Mouse (Mus musculus) R1 (cell line): Measurements from ENCODE around the gene Acot10.
"Not testable (repeated sequence)": the region's sequence is repeated elsewhere in the genome, so short reads cannot be mapped to it uniquely, and the experiment has no call there.

Experiments
- DNase-seq: peaks from one replicate; pipeline ENCODE4 v3.0.0-alpha.2; 2018; ENCODE audit warnings: low read depth, low spot score

Acot10 gene

GRCm38 (mm10) chr15:20666650-20667049, at the start of gene Acot10:
Gene Acot10 (minus strand): TSS chr15:20666750.
- no peak for DNase-seq

DNA sequence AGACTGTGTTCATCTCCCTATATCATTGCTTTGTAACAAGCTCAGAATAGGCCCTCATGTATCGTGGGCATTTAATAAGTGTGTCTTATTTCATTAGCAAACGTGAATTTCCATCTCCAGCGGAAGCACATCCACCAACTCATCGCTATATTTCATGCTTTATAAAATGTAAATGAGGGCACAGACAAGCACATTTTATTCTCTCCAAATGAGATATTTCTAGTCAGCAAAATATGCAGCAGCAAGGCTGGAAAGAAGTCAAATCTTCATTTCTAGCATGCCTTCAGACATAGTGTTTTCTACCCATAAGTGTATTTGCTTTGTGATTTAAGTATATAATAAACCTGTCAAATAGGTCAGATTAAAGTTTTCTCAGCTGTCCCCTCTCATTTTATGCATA, 45.3 kb upstream of the Acot10 start:
- DNase-seq, result no peak

GRCm38 (mm10) chr15:20696229-20696628, 29.7 kb upstream of the Acot10 start:
- DNase-seq, result no peak

DNA sequence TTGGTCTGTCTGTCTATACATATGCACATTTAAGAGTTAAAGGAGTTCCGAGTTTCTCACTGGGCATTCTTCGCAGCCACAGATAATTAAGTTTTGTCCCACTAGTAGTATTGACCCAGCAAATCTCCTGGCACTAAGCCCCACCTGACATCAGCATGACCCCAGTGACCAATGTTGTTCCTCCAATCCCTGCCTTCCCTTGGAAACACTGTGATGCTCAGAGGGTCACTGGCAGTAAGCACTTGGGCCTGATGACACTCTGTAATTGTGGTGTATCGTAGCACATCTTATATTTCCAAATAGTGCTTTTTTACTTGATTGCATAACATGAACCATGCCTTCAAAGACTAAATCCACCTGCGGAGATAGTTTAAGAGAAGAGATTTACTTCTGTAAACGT, 17.6 kb upstream of the Acot10 start:
- DNase-seq, result no peak

DNA sequence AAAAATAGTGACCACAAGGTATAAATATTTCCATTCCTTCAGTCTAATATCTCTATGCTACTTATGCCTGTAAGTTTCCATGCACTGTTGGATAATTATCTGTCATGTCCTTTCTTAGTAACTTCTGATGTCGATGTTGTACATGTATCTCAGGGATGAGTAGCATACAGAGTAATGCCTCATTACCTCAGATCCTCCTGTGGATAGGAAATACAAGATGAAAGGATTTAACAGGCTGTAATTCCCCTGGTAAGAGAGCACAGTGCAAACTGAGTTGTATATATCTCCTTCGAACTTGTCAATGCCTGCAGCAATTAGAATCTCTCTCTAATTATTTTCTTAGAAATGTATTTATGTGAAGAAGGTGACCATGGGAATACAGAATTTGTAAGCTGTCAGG, 16.2 kb upstream of the Acot10 start:
- no peak for DNase-seq

DNA sequence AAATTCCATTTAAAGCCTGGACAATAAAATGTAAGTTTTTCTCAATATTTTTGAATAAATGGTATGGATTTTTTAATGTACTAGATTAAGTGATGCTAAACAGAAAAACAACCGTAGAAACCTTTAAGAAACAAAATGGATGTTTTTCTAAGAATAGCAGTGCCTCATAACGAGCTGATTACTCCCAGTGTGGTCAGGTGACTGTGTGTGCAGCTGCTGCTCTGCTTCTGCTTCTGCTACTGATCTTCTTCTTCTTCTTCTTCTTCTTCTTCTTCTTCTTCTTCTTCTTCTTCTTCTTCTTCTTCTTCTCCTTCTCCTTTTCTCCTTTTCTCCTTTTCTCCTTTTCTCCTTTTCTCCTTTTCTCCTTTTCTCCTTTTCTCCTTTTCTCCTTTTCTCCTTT, 3.0 kb upstream of the Acot10 start:
- DNase-seq, result not testable (repeated sequence)

DNA sequence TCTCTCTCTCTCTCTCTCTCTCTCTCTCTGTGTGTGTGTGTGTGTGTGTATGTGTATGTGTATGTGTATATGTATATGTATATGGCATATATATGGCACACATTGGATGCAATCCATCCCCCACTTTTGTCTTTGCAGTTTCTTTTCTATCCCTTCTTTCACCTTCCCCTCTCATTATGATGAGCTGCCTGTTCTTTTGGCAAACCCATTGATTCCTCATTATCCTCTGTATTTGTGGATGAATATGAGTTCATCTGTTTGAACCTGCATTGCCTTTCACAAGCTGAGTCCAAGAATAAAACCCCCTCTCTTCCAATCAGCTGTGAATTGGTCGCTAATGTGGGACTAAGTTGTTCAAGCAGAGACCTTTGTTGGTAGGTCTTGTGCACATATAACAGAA, 1.4 kb upstream of the Acot10 start:
- DNase-seq, result no peak

- no peak for DNase-seq
These were observed 800 bp upstream of the Acot10 start for GRCm38 (mm10) chr15:20667350-20667749.

DNA sequence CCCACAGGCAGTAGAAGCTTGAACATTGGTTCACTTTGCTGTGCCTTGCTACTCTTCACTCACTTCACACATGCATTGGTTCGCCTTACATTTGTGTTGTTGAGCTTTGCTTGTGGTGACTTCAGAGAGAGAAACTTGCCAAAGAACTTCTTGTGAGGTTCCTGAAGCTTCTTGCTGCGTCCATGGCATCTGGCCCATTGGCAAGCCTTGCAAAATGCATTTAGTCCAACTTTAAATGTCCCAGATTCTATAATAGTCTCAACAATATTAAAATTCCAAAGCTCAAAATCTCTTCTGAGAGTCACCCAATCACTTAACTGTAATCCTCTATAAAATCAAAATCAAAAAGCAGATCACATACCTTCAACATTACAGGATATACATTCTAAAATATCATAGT, 6.3 kb downstream of the Acot10 start:
- no peak for DNase-seq

DNA sequence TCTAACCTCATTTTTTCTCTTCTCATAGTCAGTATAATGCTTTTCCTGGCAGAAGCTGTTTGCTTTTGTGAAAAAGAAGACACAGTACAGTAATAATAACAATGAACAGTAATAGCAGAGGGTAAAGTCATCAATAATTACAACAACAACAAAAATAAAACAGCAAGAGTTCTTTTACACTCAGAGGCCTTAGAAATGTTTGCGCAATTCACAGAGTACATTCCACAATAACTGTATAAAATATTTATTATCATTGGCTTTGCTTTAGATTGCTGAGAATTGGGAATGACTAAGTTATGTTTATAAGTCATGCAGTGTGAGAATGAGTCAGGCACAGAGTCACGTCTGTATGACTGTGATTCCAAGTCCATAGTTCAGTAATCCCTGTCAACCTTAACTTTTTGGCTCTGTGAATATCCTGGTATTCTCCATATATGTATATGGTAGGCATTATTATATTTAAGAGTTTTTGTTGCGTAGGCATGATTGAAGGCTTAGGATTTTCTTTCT, 23.6 kb downstream of the Acot10 start:
- no peak for DNase-seq

GRCm38 (mm10) chr15:20639155-20639554, 27.4 kb downstream of the Acot10 start:
- no peak for DNase-seq

DNA sequence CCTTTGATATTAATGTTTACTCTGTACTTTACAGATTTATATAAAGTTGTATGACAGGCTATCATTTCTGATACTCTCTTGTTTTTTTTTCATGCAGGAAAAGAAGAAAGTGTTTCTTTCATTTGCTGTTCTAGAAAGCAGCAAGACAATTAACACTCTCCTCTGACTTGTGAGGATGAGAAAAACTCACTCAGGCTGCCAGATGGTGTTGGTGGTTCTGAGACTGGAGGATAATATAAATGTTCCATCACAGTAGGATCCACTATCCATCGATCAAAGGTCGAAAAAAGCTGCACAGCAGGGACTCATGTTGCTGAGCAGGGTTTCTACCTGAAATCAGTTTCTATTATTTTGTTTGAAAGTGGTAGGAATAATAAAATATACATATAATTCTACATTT, 32.0 kb downstream of the Acot10 start:
- DNase-seq, result no peak
